Mouse (Mus musculus) megakaryocyte-erythroid progenitor cell, adult 5-6 weeks (primary cell): ENCODE measurements around the gene Spryd7. TPM values are rescaled to one million over a fixed set of nuclear protein-coding genes. Genes with fewer than 3 reads are reported as not detected.
"Not testable (repeated sequence)": the region's sequence is repeated elsewhere in the genome, so short reads cannot be mapped to it uniquely, and the experiment has no call there.

ENCODE experiments used
- ATAC-seq: replicated peaks from 2 replicates; pipeline ENCODE4 v1.8.0; 2016; ENCODE audit warnings: mild to moderate bottlenecking, inconsistent platforms; ENCODE audit not compliant: severe bottlenecking, poor library complexity, low FRiP score, low TSS enrichment
- total RNA-seq, 2 experiments: library from RNA; stranded (forward) in 1 of 2; stranded (reverse) in 1 of 2; fragments of 200-1000, 215-1000 nt in 1 of 2; fragments of >200 nt in 1 of 2; fragmentation: Nextera tagmentation in 1 of 2; gene quantifications; 2 replicates each; pipeline ENCODE4 v1.2.3; 2014 to 2017

Gene Spryd7
- total RNA-seq (2014; fragmentation: Nextera tagmentation) = 8.6 and 10.7 TPM in 2 replicates
- total RNA-seq (2017) = 16.1 and 24.0 TPM in 2 replicates

GRCm38 (mm10) chr14:61556289-61557147, at the start of gene Spryd7:
Gene Spryd7, minus strand, starts transcription at chr14:61556886.
- ATAC-seq = peak; percentile 92

- ATAC-seq = not testable (repeated sequence)
These were observed 49.4 kb upstream of the Spryd7 start for GRCm38 (mm10) chr14:61606088-61606487.

- no peak for ATAC-seq
These were observed 47.4 kb upstream of the Spryd7 start for GRCm38 (mm10) chr14:61604081-61604480.

- ATAC-seq = no peak
These were observed 46.5 kb upstream of the Spryd7 start for GRCm38 (mm10) chr14:61603069-61603755.

GRCm38 (mm10) chr14:61601348-61601747, 44.7 kb upstream of the Spryd7 start:
- ATAC-seq = no peak

- ATAC-seq = peak; percentile 97
These were observed 42.5 kb upstream of the Spryd7 start for GRCm38 (mm10) chr14:61599057-61599806.

GRCm38 (mm10) chr14:61597968-61598367, 41.3 kb upstream of the Spryd7 start, which contains the start of gene Trim13:
Gene Trim13, plus strand, starts transcription at chr14:61598247.
- ATAC-seq = peak; percentile 60

- no peak for ATAC-seq
These were observed 40.2 kb upstream of the Spryd7 start for GRCm38 (mm10) chr14:61596719-61597426.

- ATAC-seq = 0 out of 2 replicates have a peak, but pooled peaks have one; percentile 22
These were observed 32.8 kb upstream of the Spryd7 start for GRCm38 (mm10) chr14:61589288-61590065.

- ATAC-seq = no peak
These were observed 19.3 kb upstream of the Spryd7 start for GRCm38 (mm10) chr14:61575941-61576340.

- no peak for ATAC-seq
These were observed 18.4 kb upstream of the Spryd7 start for GRCm38 (mm10) chr14:61575066-61575465.

- ATAC-seq = no peak
These were observed 15.4 kb upstream of the Spryd7 start for GRCm38 (mm10) chr14:61572131-61572530.

GRCm38 (mm10) chr14:61571366-61571765, 14.7 kb upstream of the Spryd7 start:
- ATAC-seq = peak; percentile 74

GRCm38 (mm10) chr14:61569344-61569743, 12.7 kb upstream of the Spryd7 start:
- no peak for ATAC-seq

- ATAC-seq = not testable (repeated sequence)
These were observed 9.5 kb upstream of the Spryd7 start for GRCm38 (mm10) chr14:61566211-61566610.

GRCm38 (mm10) chr14:61559856-61560255, 3.2 kb upstream of the Spryd7 start:
- no peak for ATAC-seq

- no peak for ATAC-seq
These were observed 2.2 kb upstream of the Spryd7 start for GRCm38 (mm10) chr14:61558901-61559300.

GRCm38 (mm10) chr14:61555931-61556288, 776 bp downstream of the Spryd7 start:
- no peak; the same call in 1 of the 2 replicates for ATAC-seq
